ENCODE assay signal across 20 mouse cellular contexts in genomic region chr11:75008270-75008669, GRCm38 (mm10).
DNase-seq lines count a peak whose midpoint lies in the region; ATAC-seq and TF ChIP-seq lines count a peak whose summit lies in the region.
"Had no signal": no experiment of that assay in that cellular context is flagged by ENCODE, and none has a peak within 500 bp of the region (broad histone marks: within the 10 kb centered on the region; RNA-seq: fewer than 3 reads in every experiment).

No protein-coding gene starts in this region.

- no peak for TF ChIP-seq POLR2A in heart, adult 2 months (IDR thresholded peaks at IDR 0.05; ENCODE audit: insufficient read depth, low read depth, low read length)

- H3K4me3 ChIP-seq in heart, adult 2 months, result no peak overlapping the region
- no peak overlapping the region for H3K4me3 ChIP-seq in heart, embryonic 11.5 days (ENCODE audit: low read depth, low read length)
- H3K4me3 ChIP-seq: embryonic facial prominence, embryonic 12.5 days; heart, embryonic 13.5 days; hindbrain, embryonic 13.5 days had no signal

- 61% methylated on average over 2 of the region's 2 CpGs for WGBS in heart, adult 2 months
- 59% methylated on average over 2 of the region's 2 CpGs for WGBS in heart, embryonic 11.5 days (ENCODE audit: insufficient replicate concordance)

- H3K4me2 ChIP-seq in heart, embryonic 11.5 days, result no peak overlapping the region
- H3K4me2 ChIP-seq: embryonic facial prominence, embryonic 12.5 days; heart, embryonic 13.5 days; hindbrain, embryonic 13.5 days had no signal

- peak; percentile 30 to 37 for DNase-seq in cerebellum, adult 18-20 months
- no peak for DNase-seq in cerebellum, adult 11-12 months
- peak in 1 of 2 experiments; percentile 22 for DNase-seq in heart, adult 2 months
- DNase-seq in heart, adult 9 months (ENCODE audit: low spot score in 2 of 2), result no peak
- peak; percentile 33 to 59 for DNase-seq in heart, postnatal 10 days
- DNase-seq in gastrocnemius, adult 18-20 months (ENCODE audit: low spot score), result no peak
- DNase-seq: adrenal gland, adult 2 months; adrenal gland, postnatal 25 days; B cell, adult 2 months; gastrocnemius, postnatal 14 days; kidney, adult 11 months; kidney, adult 9 months had no signal

- H3K9ac ChIP-seq in heart, adult 2 months (ENCODE audit: low read depth, low read length), result no peak overlapping the region
- no peak overlapping the region for H3K9ac ChIP-seq in heart, embryonic 11.5 days (ENCODE audit: low read depth, low read length)
- H3K9ac ChIP-seq: embryonic facial prominence, embryonic 12.5 days; heart, embryonic 13.5 days; hindbrain, embryonic 13.5 days had no signal

- ATAC-seq in heart, embryonic 11.5 days (replicated peaks; ENCODE audit: insufficient number of reproducible peaks, low FRiP score, low TSS enrichment), result no peak
- 0 out of 2 replicates have a peak, but pooled peaks have one; percentile 18 for ATAC-seq in megakaryocyte-erythroid progenitor cell, adult 5-6 weeks (replicated peaks; ENCODE audit: low FRiP score, low TSS enrichment, poor library complexity, severe bottlenecking)
- ATAC-seq: CD4-positive, CD25-positive, alpha-beta regulatory T cell, adult 4 months; forebrain, embryonic 16.5 days; hindbrain, postnatal 0 days had no signal

- H3K27me3 ChIP-seq in heart, adult 2 months (ENCODE audit: control insufficient read depth, insufficient read depth, low read length), result no peaks in the 10 kb centered on the region
- H3K27me3 ChIP-seq in heart, embryonic 11.5 days (ENCODE audit: control insufficient read depth, insufficient read depth, low read length), result no peaks in the 10 kb centered on the region
- H3K27me3 ChIP-seq: embryonic facial prominence, embryonic 12.5 days; heart, embryonic 13.5 days; hindbrain, embryonic 13.5 days had no signal

- peak overlapping the region; percentile 51 for H3K27ac ChIP-seq in heart, adult 2 months
- H3K27ac ChIP-seq in heart, embryonic 11.5 days (ENCODE audit: low read depth, low read length), result no peak overlapping the region
- H3K27ac ChIP-seq: embryonic facial prominence, embryonic 12.5 days; heart, embryonic 13.5 days; hindbrain, embryonic 13.5 days; hindbrain, postnatal 0 days had no signal

- peaks cover 8% of the 10 kb centered on the region for H3K4me1 ChIP-seq in heart, adult 2 months (ENCODE audit: control insufficient read depth, insufficient read depth, low read length)
- H3K4me1 ChIP-seq in heart, embryonic 11.5 days (ENCODE audit: control insufficient read depth, insufficient read depth, low read length), result peaks cover 8% of the 10 kb centered on the region

- H3K9me3 ChIP-seq in heart, embryonic 11.5 days (replicated peaks; ENCODE audit: control insufficient read depth, low read length), result no peaks in the 10 kb centered on the region
- H3K9me3 ChIP-seq: embryonic facial prominence, embryonic 12.5 days; heart, embryonic 13.5 days; hindbrain, embryonic 13.5 days had no signal

- TF ChIP-seq CTCF in heart, adult 2 months (IDR thresholded peaks at IDR 0.05), result no peak

- intact Hi-C loops in heart, adult 2 months (cut with DNase I), result no loop called here
- intact Hi-C loops in heart, postnatal 10 days (cut with DNase I), result no loop called here

- TF ChIP-seq EP300 in heart, adult 2 months (IDR thresholded peaks at IDR 0.05; ENCODE audit: insufficient read depth, low read depth, low read length), result no peak

- H3K36me3 ChIP-seq in heart, adult 2 months (ENCODE audit: control insufficient read depth, insufficient read depth, low read length), result peaks cover 3% of the 10 kb centered on the region; the same call in 1 of the 2 replicates
- H3K36me3 ChIP-seq in heart, embryonic 11.5 days (ENCODE audit: control insufficient read depth, insufficient read depth, low read length), result no peaks in the 10 kb centered on the region
- H3K36me3 ChIP-seq: embryonic facial prominence, embryonic 12.5 days had no signal

- no peaks in the 10 kb centered on the region for H3K79me2 ChIP-seq in heart, adult 2 months (replicated peaks; ENCODE audit: control insufficient read depth, insufficient read depth, low read length)

Comparison
In these comparisons a context has a peak if more than half of its experiments do, and no peak if none do; other contexts are left out.
1. DNase-seq: peak in cerebellum, adult 18-20 months (2 of 2) and heart, postnatal 10 days (2 of 2); none in cerebellum, adult 11-12 months (single experiment), heart, adult 9 months (0 of 2) and gastrocnemius, adult 18-20 months (single experiment).